Comparison of ENCODE assay signal across 8 mouse cellular contexts in genomic region chr2:102745259-102745906, GRCm38 (mm10).
DNase-seq lines count a peak whose midpoint lies in the region; ATAC-seq and TF ChIP-seq lines count a peak whose summit lies in the region.

No protein-coding gene starts in this region.

- 3% methylated on average over 7 of the region's 7 CpGs for WGBS in forebrain, embryonic 11.5 days
- 16% methylated on average over 7 of the region's 7 CpGs for WGBS in hindbrain, embryonic 11.5 days
- 11% methylated on average over 7 of the region's 7 CpGs for WGBS in liver, embryonic 12.5 days (ENCODE audit: insufficient replicate concordance)
- 14% methylated on average over 7 of the region's 7 CpGs for WGBS in midbrain, postnatal 0 days

- DNase-seq in cerebellum, adult 11-12 months, result peak; percentile 18
- no peak for DNase-seq in cerebellum, adult 9-10 months
- DNase-seq in WW6 (ENCODE audit: low read depth, low spot score), result peak; percentile 5
- peak; percentile 77 for DNase-seq in forebrain, embryonic 11.5 days (ENCODE audit: low spot score)
- DNase-seq in hindbrain, embryonic 11.5 days (ENCODE audit: low spot score), result peak; percentile 71
- peak; percentile 85 for DNase-seq in midbrain, postnatal 0 days (ENCODE audit: low spot score)
- DNase-seq in urinary bladder, postnatal 36 days (ENCODE audit: low spot score in 2 of 2), result peak; percentile 54 to 62

- no peaks in the 10 kb centered on the region for H3K36me3 ChIP-seq in forebrain, embryonic 11.5 days (ENCODE audit: control insufficient read depth, insufficient read depth, low read length)
- no peaks in the 10 kb centered on the region for H3K36me3 ChIP-seq in hindbrain, embryonic 11.5 days (ENCODE audit: control insufficient read depth, insufficient read depth, low read length)
- no peaks in the 10 kb centered on the region for H3K36me3 ChIP-seq in liver, embryonic 12.5 days
- H3K36me3 ChIP-seq in midbrain, postnatal 0 days (ENCODE audit: insufficient read depth, low read length), result 0 out of 2 replicates have a peak, but pooled peaks cover 2% of the 10 kb centered on the region

- TF ChIP-seq CTCF in midbrain, postnatal 0 days (IDR thresholded peaks at IDR 0.05), result no peak

- H3K27me3 ChIP-seq in forebrain, embryonic 11.5 days (ENCODE audit: control insufficient read depth, insufficient read depth, low read length), result no peaks in the 10 kb centered on the region
- H3K27me3 ChIP-seq in hindbrain, embryonic 11.5 days (ENCODE audit: control insufficient read depth, insufficient read depth, low read length), result no peaks in the 10 kb centered on the region
- H3K27me3 ChIP-seq in liver, embryonic 12.5 days (replicated peaks), result no peaks in the 10 kb centered on the region; the same call in 1 of the 2 replicates
- no peaks in the 10 kb centered on the region for H3K27me3 ChIP-seq in midbrain, postnatal 0 days (ENCODE audit: insufficient read depth, low read length)

- H3K4me3 ChIP-seq in forebrain, embryonic 11.5 days (ENCODE audit: low read depth, low read length), result no peak overlapping the region
- no peak overlapping the region for H3K4me3 ChIP-seq in hindbrain, embryonic 11.5 days (ENCODE audit: low read depth, low read length)
- H3K4me3 ChIP-seq in liver, embryonic 12.5 days, result no peak overlapping the region
- H3K4me3 ChIP-seq in midbrain, postnatal 0 days (ENCODE audit: low read depth, low read length), result no peak overlapping the region

- peak overlapping the region; percentile 34; the same call in 1 of the 2 replicates for H3K4me2 ChIP-seq in forebrain, embryonic 11.5 days (ENCODE audit: low read depth, low read length, severe bottlenecking)
- no peak overlapping the region for H3K4me2 ChIP-seq in hindbrain, embryonic 11.5 days (replicated peaks; ENCODE audit: low read depth, low read length)
- H3K4me2 ChIP-seq in liver, embryonic 12.5 days, result peak overlapping the region; percentile 36
- H3K4me2 ChIP-seq in midbrain, postnatal 0 days (ENCODE audit: low read depth, low read length, poor library complexity, severe bottlenecking), result no peak overlapping the region

- no peaks in the 10 kb centered on the region for H3K9me3 ChIP-seq in forebrain, embryonic 11.5 days (ENCODE audit: control insufficient read depth, low read length)
- no peaks in the 10 kb centered on the region for H3K9me3 ChIP-seq in hindbrain, embryonic 11.5 days (ENCODE audit: control insufficient read depth, low read length)
- no peaks in the 10 kb centered on the region for H3K9me3 ChIP-seq in liver, embryonic 12.5 days (replicated peaks)
- H3K9me3 ChIP-seq in midbrain, postnatal 0 days (ENCODE audit: low read length), result no peaks in the 10 kb centered on the region

- ATAC-seq in forebrain, embryonic 11.5 days (replicated peaks; ENCODE audit: low FRiP score), result peak; percentile 99
- peak; percentile 94 for ATAC-seq in hindbrain, embryonic 11.5 days (ENCODE audit: low FRiP score)
- ATAC-seq in liver, embryonic 12.5 days, result peak; percentile 91
- peak; percentile 90 for ATAC-seq in midbrain, postnatal 0 days (ENCODE audit: low FRiP score)

- peaks cover 7% of the 10 kb centered on the region; the same call in 1 of the 2 replicates for H3K4me1 ChIP-seq in forebrain, embryonic 11.5 days (replicated peaks; ENCODE audit: control insufficient read depth, insufficient read depth, low read length)
- no peaks in the 10 kb centered on the region; the same call in 1 of the 2 replicates for H3K4me1 ChIP-seq in hindbrain, embryonic 11.5 days (replicated peaks; ENCODE audit: control insufficient read depth, insufficient read depth, low read length)
- H3K4me1 ChIP-seq in liver, embryonic 12.5 days, result peaks cover 31% of the 10 kb centered on the region
- H3K4me1 ChIP-seq in midbrain, postnatal 0 days (ENCODE audit: insufficient read depth, low read length), result peaks cover 12% of the 10 kb centered on the region; the same call in 1 of the 2 replicates

- peak overlapping the region; percentile 44 for H3K27ac ChIP-seq in forebrain, embryonic 11.5 days (ENCODE audit: low read depth, low read length)
- H3K27ac ChIP-seq in hindbrain, embryonic 11.5 days (ENCODE audit: low read depth, low read length), result 0 out of 2 replicates have a peak overlapping the region, but pooled peaks have one; percentile 2
- H3K27ac ChIP-seq in liver, embryonic 12.5 days, result peak overlapping the region; percentile 5; the same call in 1 of the 2 replicates
- peak overlapping the region; percentile 48; the same call in 1 of the 2 replicates for H3K27ac ChIP-seq in midbrain, postnatal 0 days (ENCODE audit: low read depth, low read length)

- no peak overlapping the region for H3K9ac ChIP-seq in forebrain, embryonic 11.5 days (ENCODE audit: low read length)
- no peak overlapping the region for H3K9ac ChIP-seq in hindbrain, embryonic 11.5 days (ENCODE audit: low read depth, low read length)
- no peak overlapping the region for H3K9ac ChIP-seq in liver, embryonic 12.5 days
- H3K9ac ChIP-seq in midbrain, postnatal 0 days (replicated peaks; ENCODE audit: low read length, poor library complexity, severe bottlenecking), result no peak overlapping the region

Comparison
In these comparisons a context has a peak if more than half of its experiments do, and no peak if none do; other contexts are left out.
1. H3K4me2 ChIP-seq: peak in forebrain, embryonic 11.5 days (single experiment) and liver, embryonic 12.5 days (single experiment); none in hindbrain, embryonic 11.5 days (single experiment) and midbrain, postnatal 0 days (single experiment).
2. Peak in every context shown above with its lines, with median percentiles within 50 percentile points of each other: ATAC-seq and H3K27ac ChIP-seq.